Mouse (Mus musculus) forebrain, embryonic 10.5 days (tissue): Measurements from ENCODE around the gene Mprip. TPM values are rescaled to one million over a fixed set of nuclear protein-coding genes. Genes with fewer than 3 reads are reported as not detected.
"Not testable (repeated sequence)": the region's sequence is repeated elsewhere in the genome, so short reads cannot be mapped to it uniquely, and the experiment has no call there.

Experiments used
- DNase-seq: peaks from one replicate; pipeline ENCODE4 v3.0.0-alpha.2; 2017; ENCODE audit warnings: low spot score; ENCODE audit errors: extremely low spot score
- H3K27ac ChIP-seq: fragments of 300-500 bp; sonication (generic); 2 replicates; pipeline ENCODE4 v1.5.1; 2016; ENCODE audit warnings: mild to moderate bottlenecking
- H3K27me3 ChIP-seq: fragments of 300-500 bp; sonication (generic); 2 replicates; pipeline ENCODE4 v1.6.1; 2016; ENCODE audit warnings: mild to moderate bottlenecking; ENCODE audit not compliant: poor library complexity, severe bottlenecking
- H3K36me3 ChIP-seq: fragments of 300-500 bp; sonication (generic); replicated peaks from 2 replicates; pipeline ENCODE4 v1.6.1; 2016; ENCODE audit warnings: mild to moderate bottlenecking, moderate library complexity
- H3K4me1 ChIP-seq: fragments of 300-500 bp; sonication (generic); 2 replicates; pipeline ENCODE4 v1.6.1; 2016
- H3K4me3 ChIP-seq: fragments of 300-500 bp; sonication (generic); 2 replicates; pipeline ENCODE4 v1.5.1; 2016; ENCODE audit warnings: mild to moderate bottlenecking, moderate library complexity
- H3K9me3 ChIP-seq: fragments of 300-500 bp; sonication (generic); 2 replicates; pipeline ENCODE4 v1.6.1; 2016; ENCODE audit warnings: mild to moderate bottlenecking, moderate library complexity
- WGBS: fragments of 180-500 bp; shearing (Covaris S2); methylation state at CpG from one replicate; pipeline ENCODE4 v1.1.7; 2016; 5-methylcytosine and 5-hydroxymethylcytosine counted together
- polyA plus RNA-seq: library from polyadenylated mRNA; unstranded; fragments of >200 nt; fragmentation: Nextera tagmentation; extraction: Ambion mirVana; gene quantifications from 2 replicates; pipeline ENCODE4 v1.2.1, GENCODE M21; 2016

Gene Mprip
- polyA plus RNA-seq, 1 experiment from 2014 or later, result 28.3 TPM

DNA sequence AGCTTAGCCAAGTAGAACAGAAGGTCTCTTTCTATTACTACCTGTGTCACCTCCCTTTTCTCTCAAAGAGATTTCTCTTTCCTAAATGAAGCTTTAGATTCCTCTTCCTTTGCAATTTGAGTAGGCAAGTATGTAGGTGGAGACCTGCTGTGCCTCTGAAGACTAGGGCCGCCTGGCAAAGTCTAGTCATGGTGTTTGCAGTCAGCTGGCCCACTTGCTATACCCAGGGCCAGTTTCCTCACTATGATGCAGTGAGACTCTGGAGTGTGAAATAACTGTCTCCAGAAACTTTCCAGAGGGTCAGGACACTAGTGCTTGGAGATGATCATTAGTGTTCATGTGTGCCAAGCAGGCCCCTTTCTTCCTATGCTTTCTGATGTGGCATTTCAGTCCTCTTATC is 36.5 kb downstream of the Mprip start:
- Histone ChIP-seq H3K27me3 (no peaks in the 10 kb centered on the region), H3K4me3 (no peak overlapping the region), H3K27ac (no peak overlapping the region), H3K9me3 (no peaks in the 10 kb centered on the region), H3K4me1 (peaks cover 4% of the 10 kb centered on the region), H3K36me3 (peaks cover 65% of the 10 kb centered on the region)
- whole genome bisulfite sequencing, result 90% methylated on average over 1 of the region's 1 CpGs
- DNase-seq, result no peak

DNA sequence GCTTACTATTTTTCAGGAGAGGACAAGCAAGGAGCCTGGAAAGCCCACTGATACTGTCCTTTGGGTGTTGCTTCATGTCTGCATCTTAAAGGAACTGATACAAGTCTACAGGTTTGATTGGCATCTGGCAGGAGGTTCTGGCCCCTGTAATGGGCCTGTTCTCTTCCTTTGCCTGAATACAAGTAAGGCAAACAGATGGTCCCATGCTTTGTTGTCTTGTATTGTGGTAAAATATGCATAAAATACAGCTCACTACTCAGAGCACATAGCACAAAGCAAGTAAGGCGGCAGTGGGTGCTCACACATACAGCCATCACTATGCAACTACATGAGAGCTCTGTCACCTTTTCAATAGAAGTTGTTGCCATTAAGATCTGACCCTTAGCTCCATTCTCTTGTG is 39.7 kb downstream of the Mprip start:
- 97% methylated on average over 1 of the region's 1 CpGs for WGBS
- Histone ChIP-seq H3K36me3 (peaks cover 77% of the 10 kb centered on the region), H3K27ac (no peak overlapping the region), H3K4me1 (peaks cover 20% of the 10 kb centered on the region), H3K27me3 (no peaks in the 10 kb centered on the region), H3K4me3 (no peak overlapping the region), H3K9me3 (no peaks in the 10 kb centered on the region)
- DNase-seq, result no peak

DNA sequence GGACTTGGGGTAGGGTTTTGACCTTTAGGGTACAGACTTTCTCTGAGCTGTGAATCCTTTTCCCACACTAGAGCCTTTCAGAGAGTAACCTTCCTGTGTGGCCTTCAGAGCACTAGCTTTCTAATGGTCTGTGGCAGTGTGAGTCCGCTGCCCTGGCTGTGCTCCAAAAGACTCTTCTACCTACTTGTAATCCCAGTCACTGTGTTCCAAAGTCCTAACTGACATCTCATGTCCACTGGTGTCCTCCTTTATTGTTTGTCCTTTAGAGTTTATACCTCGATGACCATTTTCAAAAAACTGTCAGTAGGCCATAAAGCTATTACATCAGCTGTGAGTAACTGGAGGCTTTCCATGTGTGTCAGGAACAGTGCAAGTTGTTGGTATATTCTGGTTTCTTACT is 44.0 kb downstream of the Mprip start:
- no peaks in the 10 kb centered on the region for H3K9me3 ChIP-seq
- H3K4me3 ChIP-seq, result no peak overlapping the region
- 0 out of 2 replicates have a peak overlapping the region, but pooled peaks have one; percentile 31 for H3K27ac ChIP-seq
- no peaks in the 10 kb centered on the region for H3K27me3 ChIP-seq
- WGBS, result 88% methylated on average over 2 of the region's 2 CpGs
- no peak for DNase-seq
- peaks cover 50% of the 10 kb centered on the region for H3K4me1 ChIP-seq
- H3K36me3 ChIP-seq, result peaks cover 42% of the 10 kb centered on the region

DNA sequence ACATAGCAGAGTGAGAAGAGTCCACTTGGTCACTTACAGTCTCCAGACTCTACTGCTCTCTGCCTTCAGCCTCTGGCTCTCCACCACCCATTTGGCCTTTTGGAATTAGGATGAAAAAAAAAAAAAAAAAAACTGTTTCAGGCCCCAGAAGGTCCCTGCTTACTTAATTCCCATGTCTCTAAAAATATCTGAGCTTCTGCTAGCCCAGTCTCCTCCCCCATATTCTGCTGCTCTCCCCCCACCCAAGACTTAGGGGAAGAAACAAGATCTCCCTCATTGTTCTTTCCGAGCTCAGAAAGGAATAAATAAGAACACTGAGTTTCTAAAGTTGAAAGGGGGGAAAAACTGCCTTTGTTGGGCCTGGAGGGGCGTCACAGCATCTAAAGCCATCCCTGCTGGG is 46.4 kb downstream of the Mprip start:
- no peak for DNase-seq
- Histone ChIP-seq H3K9me3 (no peaks in the 10 kb centered on the region), H3K27ac (peak overlapping the region; percentile 89), H3K27me3 (no peaks in the 10 kb centered on the region), H3K4me1 (peaks cover 50% of the 10 kb centered on the region), H3K4me3 (peak overlapping the region; percentile 27; the same call in 1 of the 2 replicates), H3K36me3 (peaks cover 21% of the 10 kb centered on the region)
- 10% methylated on average over 2 of the region's 2 CpGs for WGBS

DNA sequence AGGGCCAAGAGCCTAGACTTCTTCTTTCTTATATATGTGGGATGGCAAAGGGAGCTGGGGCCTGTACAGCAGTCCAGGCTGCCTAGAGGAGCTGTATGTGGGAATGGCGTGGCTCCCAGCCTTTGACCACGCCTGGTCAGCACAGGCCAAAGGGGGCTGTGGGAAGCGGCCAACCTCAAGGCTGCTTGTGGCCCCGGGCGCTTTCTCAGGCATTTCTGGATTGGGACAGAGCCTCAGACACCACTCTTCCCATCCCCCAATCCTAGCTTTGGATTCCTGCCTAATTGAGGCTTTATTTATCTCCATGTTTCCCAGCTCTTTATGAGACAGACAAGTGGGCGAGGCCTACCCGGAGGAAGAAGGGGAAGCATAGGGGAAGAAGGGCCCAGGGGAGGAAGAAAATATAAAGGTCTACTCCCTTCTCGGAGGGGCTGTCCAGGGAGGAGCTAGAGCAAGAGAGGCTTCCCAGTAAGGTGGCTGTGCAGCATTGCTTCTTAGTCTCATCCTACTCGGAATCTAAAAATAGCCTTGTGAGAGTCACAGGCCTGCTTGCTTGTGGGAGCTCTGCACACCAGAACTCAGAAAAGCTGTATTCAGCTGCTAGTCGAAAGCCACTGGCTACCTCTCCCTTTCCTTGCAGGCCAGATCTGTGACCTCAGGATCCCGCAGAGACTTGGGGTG is 47.0 kb downstream of the Mprip start:
- peaks cover 16% of the 10 kb centered on the region for H3K36me3 ChIP-seq
- peaks cover 50% of the 10 kb centered on the region for H3K4me1 ChIP-seq
- peak overlapping the region; percentile 89 for H3K27ac ChIP-seq
- H3K9me3 ChIP-seq, result no peaks in the 10 kb centered on the region
- peak; percentile 63 for DNase-seq
- H3K27me3 ChIP-seq, result no peaks in the 10 kb centered on the region
- peak overlapping the region; percentile 27; the same call in 1 of the 2 replicates for H3K4me3 ChIP-seq
- WGBS, result 29% methylated on average over 11 of the region's 11 CpGs

DNA sequence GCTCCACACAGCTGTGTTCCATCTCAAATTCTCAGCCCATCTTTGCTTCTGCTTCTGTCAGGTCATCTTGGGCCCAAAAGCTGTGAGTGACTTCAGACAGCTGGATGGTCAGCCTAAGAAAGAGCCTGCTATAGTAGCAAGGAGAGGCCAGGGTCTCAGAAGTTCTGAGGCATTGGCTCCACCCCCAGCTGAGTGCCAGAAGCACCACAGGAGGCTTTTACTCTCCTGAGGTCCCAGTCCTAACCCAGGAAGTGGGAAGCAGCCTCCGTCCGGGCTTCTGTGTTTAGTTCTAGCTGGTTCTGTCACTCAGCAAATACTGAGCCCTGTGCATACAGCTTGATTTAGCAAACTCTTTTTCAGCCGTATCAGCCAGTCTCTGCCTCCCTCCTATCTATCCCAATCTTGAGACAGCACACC is 54.3 kb downstream of the Mprip start:
- WGBS, result 86% methylated on average over 3 of the region's 3 CpGs

DNA sequence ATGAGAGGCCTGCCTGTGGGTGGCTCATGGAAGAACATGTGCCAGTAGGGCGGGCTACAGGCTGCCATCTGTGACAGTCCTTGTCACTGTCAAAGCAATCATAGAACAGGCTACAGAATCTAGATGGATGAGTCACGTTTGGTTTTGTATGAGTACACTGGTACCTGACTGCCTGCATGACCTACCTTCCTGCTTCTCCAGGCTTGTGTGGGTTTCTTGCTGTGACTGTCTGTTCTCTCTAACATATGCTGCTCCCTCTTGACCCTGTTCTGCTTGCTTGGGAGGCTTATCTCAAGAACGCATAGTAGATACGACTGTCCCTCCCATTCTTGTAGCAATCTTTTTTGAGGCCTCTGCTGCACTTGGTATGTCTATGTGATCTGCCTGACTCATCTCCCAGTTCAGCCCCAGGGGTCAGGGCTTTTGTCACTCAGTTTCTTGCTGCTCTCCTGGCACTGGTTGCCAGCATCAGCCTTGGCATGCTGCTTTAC is 56.7 kb downstream of the Mprip start:
- Histone ChIP-seq H3K36me3 (0 out of 2 replicates have a peak, but pooled peaks cover 5% of the 10 kb centered on the region), H3K9me3 (no peaks in the 10 kb centered on the region), H3K27ac (no peak overlapping the region), H3K4me1 (peaks cover 4% of the 10 kb centered on the region; the same call in 1 of the 2 replicates), H3K4me3 (no peak overlapping the region), H3K27me3 (no peaks in the 10 kb centered on the region)
- DNase-seq, result no peak
- 90% methylated on average over 4 of the region's 4 CpGs for WGBS

More for the DNA sequence above, 54.3 kb downstream of the Mprip start:
- Histone ChIP-seq H3K36me3 (0 out of 2 replicates have a peak, but pooled peaks cover 5% of the 10 kb centered on the region), H3K27me3 (no peaks in the 10 kb centered on the region), H3K4me1 (peaks cover 4% of the 10 kb centered on the region; the same call in 1 of the 2 replicates), H3K9me3 (no peaks in the 10 kb centered on the region), H3K27ac (no peak overlapping the region), H3K4me3 (no peak overlapping the region)
- no peak for DNase-seq

DNA sequence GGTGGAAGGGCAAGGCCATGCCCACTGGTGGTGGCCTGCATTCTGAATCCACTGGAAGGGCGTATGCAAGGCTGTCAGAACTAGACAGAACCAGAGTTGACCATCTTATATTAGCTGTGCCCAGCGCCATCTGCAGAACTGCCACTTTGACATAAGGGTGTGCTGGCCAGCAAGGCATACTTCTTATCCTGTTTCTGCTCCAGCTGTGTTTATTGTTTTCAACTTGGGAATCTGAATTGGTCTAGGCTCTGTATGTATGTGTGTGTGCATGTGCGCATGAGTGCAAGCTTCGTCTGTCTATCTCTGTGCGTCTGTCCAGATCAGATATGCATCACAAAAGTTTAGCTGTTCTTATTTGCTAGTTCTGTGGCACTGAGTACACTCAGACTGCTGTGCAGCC is 58.1 kb downstream of the Mprip start:
- DNase-seq, result no peak
- WGBS, result 93% methylated on average over 5 of the region's 5 CpGs
- H3K27me3 ChIP-seq, result no peaks in the 10 kb centered on the region

DNA sequence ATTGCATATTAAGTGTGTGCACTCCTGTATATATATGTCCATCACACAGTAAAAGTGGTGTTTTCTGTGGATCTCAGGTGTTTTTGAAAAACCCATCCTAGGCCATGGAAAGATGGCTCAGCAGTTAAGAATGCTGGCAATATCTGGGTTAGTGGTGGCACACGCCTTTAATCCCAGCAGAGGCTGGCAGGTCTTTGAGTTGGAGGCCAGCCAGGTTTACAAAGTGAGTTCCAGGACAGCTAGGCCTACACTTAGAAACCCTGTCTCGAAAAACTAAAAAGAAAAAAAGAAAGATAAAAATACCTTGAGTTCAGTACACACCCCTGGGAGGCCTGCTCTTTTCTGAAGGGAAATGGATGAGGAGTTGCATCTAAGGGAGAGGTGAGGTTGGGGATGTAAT is 60.3 kb downstream of the Mprip start:
- Histone ChIP-seq H3K27me3 (no peaks in the 10 kb centered on the region), H3K9me3 (no peaks in the 10 kb centered on the region), H3K4me3 (no peak overlapping the region), H3K27ac (no peak overlapping the region), H3K36me3 (0 out of 2 replicates have a peak, but pooled peaks cover 5% of the 10 kb centered on the region), H3K4me1 (peaks cover 4% of the 10 kb centered on the region; the same call in 1 of the 2 replicates)
- DNase-seq, result no peak
- WGBS, result 87% methylated on average over 2 of the region's 2 CpGs

More for the DNA sequence above, 58.1 kb downstream of the Mprip start:
- H3K36me3 ChIP-seq, result 0 out of 2 replicates have a peak, but pooled peaks cover 5% of the 10 kb centered on the region
- peaks cover 4% of the 10 kb centered on the region; the same call in 1 of the 2 replicates for H3K4me1 ChIP-seq
- H3K27ac ChIP-seq, result no peak overlapping the region
- H3K9me3 ChIP-seq, result no peaks in the 10 kb centered on the region
- H3K4me3 ChIP-seq, result no peak overlapping the region

DNA sequence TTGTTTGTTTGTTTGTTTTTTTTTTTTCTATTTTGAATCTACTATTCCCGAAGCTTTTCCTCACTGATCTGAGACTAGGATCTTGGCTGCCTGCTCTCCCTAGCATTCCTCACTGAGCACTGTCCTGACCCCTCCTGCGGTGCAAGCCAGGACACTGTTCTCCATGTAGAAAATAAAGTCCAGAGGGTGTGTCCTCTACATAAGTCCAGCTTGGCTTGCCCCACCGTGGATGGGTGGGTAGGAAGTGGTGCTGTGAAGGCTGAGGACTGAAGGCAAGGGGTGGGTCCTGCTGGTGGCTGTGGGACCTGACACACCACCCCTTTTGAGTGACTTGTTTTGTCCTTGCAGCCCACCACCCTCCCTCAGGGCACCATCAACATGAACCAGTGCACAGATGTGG is 66.1 kb downstream of the Mprip start:
- Histone ChIP-seq H3K9me3 (no peaks in the 10 kb centered on the region), H3K27me3 (no peaks in the 10 kb centered on the region), H3K4me3 (no peak overlapping the region), H3K4me1 (peaks cover under 1% of the 10 kb centered on the region), H3K36me3 (peaks cover 49% of the 10 kb centered on the region), H3K27ac (no peak overlapping the region)
- 91% methylated on average over 3 of the region's 3 CpGs for WGBS
- DNase-seq, result no peak

DNA sequence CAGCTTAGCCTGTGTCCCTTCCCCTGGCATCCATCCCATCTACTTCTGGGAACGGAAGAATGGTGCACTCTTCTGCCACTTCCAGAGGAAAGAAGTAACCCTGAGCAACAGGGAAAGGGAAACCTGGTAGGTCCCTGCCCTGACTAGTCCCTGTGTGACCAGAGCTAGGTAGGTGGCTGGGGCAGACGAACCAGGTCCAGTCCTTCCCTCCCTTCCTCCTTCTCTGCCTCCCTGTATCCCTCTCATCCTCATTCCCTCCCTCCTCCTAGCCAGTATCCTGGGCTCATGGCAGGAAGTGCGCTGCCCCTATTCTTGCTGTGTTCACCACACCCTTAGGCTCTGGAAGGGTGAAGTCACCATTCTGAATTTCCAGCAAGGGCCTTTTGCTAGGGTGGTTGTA is 70.7 kb downstream of the Mprip start:
- H3K27ac ChIP-seq, result no peak overlapping the region
- 91% methylated on average over 3 of the region's 3 CpGs for WGBS
- peaks cover 89% of the 10 kb centered on the region for H3K36me3 ChIP-seq

DNA sequence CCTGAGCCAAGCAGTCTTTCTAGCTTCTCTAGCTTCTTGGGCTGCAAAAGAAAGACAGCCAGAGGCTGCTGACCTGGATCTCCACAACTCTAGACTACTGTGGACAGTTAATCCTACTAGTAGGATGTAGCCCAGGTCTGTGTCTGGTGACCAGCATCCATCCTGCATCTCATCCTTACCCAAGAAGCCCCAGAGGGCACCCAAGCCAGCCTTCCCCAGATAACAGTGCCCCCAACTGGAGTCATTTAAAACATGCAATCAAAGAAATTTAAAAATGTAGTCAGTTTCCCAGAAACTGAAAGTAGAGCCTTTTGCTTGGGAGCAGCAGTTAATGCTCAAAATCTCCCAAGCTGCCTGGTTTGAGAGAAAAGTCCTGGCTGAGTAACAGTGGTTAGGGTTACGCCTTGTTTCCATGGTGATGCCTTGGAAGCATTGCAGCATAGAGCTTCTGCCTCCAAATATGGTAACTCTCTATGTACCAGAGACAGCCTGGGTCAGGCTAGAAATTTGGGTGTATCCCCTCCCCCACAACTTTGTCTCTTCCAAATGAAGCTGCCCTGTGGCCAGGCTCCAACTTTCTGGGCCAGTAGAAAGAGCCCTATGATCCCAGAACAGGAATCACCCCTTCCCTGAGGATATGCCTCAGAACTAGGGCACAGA is 71.4 kb downstream of the Mprip start:
- H3K27ac ChIP-seq, result no peak overlapping the region
- DNase-seq, result no peak
- H3K4me1 ChIP-seq, result peaks cover 5% of the 10 kb centered on the region
- WGBS, result 88% methylated on average over 1 of the region's 1 CpGs
- peaks cover 94% of the 10 kb centered on the region for H3K36me3 ChIP-seq
- no peak overlapping the region for H3K4me3 ChIP-seq
- no peaks in the 10 kb centered on the region for H3K27me3 ChIP-seq
- no peaks in the 10 kb centered on the region for H3K9me3 ChIP-seq

More for the DNA sequence above, 70.7 kb downstream of the Mprip start:
- no peak overlapping the region for H3K4me3 ChIP-seq
- H3K9me3 ChIP-seq, result no peaks in the 10 kb centered on the region
- no peaks in the 10 kb centered on the region for H3K27me3 ChIP-seq
- DNase-seq, result no peak
- H3K4me1 ChIP-seq, result peaks cover 5% of the 10 kb centered on the region

DNA sequence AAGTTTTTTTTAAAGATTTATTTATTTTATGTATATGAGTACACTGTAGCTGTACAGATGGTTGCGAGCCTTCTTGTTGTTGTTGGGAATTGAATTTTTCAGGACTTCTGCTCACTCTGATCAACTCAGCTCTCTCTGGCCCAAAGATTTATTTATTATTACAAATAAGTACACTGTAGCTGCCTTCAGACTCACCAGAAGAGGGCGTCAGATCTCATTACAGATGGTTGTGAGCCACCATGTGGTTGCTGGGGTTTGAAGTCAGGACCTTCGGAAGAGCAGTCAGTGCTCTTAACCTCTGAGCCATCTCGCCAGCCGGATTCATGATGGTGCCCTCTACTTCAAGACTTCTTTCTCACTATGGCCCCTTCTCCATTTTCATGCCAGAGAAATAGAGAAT is 72.5 kb downstream of the Mprip start:
- peaks cover 94% of the 10 kb centered on the region for H3K36me3 ChIP-seq
- not testable (repeated sequence) for DNase-seq, H3K4me3 ChIP-seq, H3K9me3 ChIP-seq, H3K27ac ChIP-seq, H3K4me1 ChIP-seq, H3K27me3 ChIP-seq
- WGBS, result 78% methylated on average over 5 of the region's 5 CpGs
